Mouse (Mus musculus) liver, embryonic 14.5 days (tissue): ENCODE measurements around the gene Prr22.

Experiments
- CTCF ChIP-seq: IDR thresholded peaks from 2 replicates; pipeline ENCODE4 v1.5.1; 2016; ENCODE audit warnings: antibody characterized with exemption, low read depth, control low read depth
- EP300 ChIP-seq: IDR thresholded peaks from 2 replicates; pipeline ENCODE4 v1.6.1; 2016; ENCODE audit warnings: antibody characterized with exemption, low read depth

GRCm38 (mm10) chr17:56728117-56728516 lies 41.9 kb upstream of the Prr22 start:
- no peak for TF ChIP-seq CTCF
- no peak for TF ChIP-seq EP300
